Mouse (Mus musculus) adrenal gland, adult 18-20 months (tissue): ENCODE measurements at regions not wholly inside any gene's neighbourhood (a gene's known extent, or its start where the extent isn't known, plus 50 kb on each side); places are given as distances from the start of the nearest gene placed in this dataset.
"Not testable (repeated sequence)": the region's sequence is repeated elsewhere in the genome, so short reads cannot be mapped to it uniquely, and the experiment has no call there.

ENCODE experiments used
- DNase-seq, 2 experiments: peaks; one replicate each; pipeline ENCODE4 v3.0.0; 2021 to 2022; ENCODE audit warnings: low spot score in 2 of 2

DNA sequence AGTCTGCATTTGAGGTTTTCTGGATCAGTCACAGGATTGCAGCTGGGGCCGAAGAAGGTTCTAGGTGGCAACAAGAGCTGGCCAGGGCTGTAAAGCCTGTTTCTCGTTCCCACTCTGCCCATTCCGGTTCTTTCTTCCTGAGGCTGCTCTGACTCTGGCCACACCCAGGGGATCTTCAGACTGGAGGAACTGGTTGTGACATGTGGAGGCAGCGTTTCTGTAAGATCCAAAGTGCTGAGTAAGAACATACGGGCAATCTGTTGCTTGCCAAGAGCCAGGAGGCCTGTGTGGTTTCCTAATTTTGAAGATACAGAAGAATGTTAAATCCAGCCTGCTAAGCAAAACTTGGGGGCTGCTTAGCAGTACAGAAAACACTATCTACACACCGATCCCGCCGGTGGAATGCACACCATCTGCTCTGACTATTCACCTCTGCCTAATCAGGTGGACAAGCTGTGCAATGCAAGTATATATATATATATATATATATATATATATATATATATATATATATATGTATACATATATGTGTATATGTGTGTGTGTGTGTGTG is 99.3 kb upstream of the Bmp2k start:
- no peak for DNase-seq

- DNase-seq: no peak
Observed at GRCm38 (mm10) chr5:96898695-96899094, 98.8 kb upstream of the Bmp2k start.

GRCm38 (mm10) chr5:96905572-96906271 is 91.8 kb upstream of the Bmp2k start:
- no peak for DNase-seq

DNA sequence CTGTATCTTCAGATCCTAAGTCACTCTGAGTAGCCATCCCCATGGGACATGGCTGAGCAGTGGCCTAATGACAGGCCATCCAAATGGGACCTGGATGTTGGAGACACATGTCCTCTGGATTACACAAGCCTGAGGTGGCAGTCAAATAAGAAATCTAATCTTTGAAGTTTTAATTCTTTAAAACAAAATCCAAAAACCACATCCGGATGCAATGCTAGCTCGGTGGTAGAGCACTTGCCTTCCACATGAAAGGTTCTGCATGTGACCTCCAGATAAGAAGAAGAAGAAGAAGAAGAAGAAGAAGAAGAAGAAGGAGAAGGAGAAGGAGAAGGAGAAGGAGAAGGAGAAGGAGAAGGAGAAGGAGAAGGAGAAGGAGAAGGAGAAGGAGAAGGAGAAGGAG is 89.1 kb upstream of the Bmp2k start:
- DNase-seq: not testable (repeated sequence)

DNA sequence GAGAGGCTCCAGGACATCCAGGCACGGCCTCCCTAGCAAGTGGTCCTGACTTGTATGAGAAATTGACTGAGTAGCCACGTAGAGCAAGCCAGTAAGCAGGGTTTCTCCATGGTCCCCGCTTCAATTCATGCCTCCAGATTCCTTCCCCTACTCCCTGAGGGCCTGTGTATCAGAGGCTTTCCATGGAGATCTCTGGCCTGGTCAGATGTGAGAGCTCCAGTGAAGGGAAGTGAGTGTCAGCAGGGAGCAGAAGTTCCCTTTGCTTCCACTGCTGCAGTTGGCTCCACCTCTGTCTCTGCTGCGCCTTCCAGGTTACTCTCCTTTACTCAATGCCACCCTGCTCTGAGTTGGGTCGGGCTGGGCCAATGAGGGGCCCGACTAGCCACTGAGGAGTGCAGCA is 88.3 kb upstream of the Bmp2k start:
- DNase-seq: no peak

- DNase-seq: peak; percentile 9 to 31
Observed at GRCm38 (mm10) chr5:96911550-96912253, 85.8 kb upstream of the Bmp2k start.

GRCm38 (mm10) chr5:96912254-96912635 is 85.2 kb upstream of the Bmp2k start:
- no peak for DNase-seq

- DNase-seq: no peak
Observed at GRCm38 (mm10) chr5:96912781-96913180, 84.7 kb upstream of the Bmp2k start.

- no peak for DNase-seq
Observed at GRCm38 (mm10) chr5:96913711-96914110, 83.8 kb upstream of the Bmp2k start.

GRCm38 (mm10) chr5:96914696-96915404 is 82.6 kb upstream of the Bmp2k start:
- DNase-seq: no peak

DNA sequence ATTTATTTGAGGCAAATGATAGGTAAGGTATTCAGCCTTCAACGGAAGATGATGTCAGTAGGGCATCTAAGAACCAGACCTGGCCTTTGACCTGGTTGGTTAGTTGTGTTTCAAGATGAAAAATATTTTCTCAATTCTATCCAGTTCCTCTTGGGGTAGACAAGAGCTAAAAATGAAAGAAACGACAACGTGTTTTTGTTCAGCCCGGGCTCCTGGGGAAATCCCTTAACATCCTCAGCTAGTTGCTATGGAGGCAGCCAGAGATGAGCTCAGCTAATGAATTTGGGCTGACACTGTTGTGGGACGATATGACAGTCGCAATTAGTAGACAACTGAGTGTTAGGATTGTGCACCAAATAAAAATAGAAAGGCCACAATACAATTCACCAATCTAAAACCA is 80.6 kb upstream of the Bmp2k start:
- no peak for DNase-seq

DNA sequence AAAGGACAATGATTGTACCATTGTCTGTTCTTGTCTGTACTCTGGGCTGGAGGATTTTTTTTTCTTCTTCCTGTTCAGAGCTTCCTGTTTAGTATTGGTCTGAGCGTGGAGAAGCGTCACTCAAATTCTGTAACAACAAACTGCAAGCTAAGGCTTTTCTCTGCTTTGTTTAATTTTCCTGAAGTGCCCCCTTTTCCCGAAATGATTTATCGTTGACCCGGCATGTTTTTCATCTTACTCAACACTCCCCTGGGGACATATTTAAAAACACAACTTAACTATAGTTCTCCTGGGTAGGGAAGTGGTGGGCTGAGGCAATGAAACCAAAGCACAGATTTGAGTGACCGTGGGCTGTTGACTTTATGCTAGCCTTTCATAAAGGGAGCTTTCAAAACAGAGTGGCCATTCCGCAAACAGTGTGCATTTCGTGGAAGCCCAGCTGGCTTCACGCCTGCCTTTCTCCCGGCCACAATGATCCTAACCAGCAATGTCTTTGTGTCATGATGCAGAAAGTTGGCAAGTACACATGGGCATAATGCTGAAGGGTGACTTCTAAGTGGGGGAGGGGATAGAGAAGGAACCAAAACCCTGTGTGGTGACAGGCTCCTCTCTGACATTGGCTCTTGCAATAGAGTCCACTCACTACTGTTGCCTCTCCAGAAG is 79.8 kb upstream of the Bmp2k start:
- no peak for DNase-seq

- no peak for DNase-seq
Observed at GRCm38 (mm10) chr5:96919149-96919548, 78.3 kb upstream of the Bmp2k start.

DNA sequence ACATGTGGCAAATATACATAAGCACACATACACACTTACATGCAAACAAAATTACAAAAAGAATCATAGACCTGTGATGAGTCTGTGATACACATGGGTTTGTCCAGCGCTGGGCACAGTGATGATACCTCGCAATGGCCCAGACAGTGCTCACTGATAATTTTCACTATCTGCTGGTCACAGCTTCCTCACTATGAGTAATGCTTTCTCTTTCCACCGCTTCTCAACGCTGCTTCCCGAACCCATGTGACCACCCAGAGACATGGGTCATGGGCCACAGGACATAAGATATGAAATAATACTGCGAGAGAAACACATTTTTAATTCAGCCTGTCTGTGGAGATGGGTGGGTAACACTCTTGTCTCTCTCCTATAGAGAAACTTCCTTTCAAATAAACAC is 76.5 kb upstream of the Bmp2k start:
- DNase-seq: no peak

GRCm38 (mm10) chr5:96921511-96921910 is 76.0 kb upstream of the Bmp2k start:
- no peak for DNase-seq

DNA sequence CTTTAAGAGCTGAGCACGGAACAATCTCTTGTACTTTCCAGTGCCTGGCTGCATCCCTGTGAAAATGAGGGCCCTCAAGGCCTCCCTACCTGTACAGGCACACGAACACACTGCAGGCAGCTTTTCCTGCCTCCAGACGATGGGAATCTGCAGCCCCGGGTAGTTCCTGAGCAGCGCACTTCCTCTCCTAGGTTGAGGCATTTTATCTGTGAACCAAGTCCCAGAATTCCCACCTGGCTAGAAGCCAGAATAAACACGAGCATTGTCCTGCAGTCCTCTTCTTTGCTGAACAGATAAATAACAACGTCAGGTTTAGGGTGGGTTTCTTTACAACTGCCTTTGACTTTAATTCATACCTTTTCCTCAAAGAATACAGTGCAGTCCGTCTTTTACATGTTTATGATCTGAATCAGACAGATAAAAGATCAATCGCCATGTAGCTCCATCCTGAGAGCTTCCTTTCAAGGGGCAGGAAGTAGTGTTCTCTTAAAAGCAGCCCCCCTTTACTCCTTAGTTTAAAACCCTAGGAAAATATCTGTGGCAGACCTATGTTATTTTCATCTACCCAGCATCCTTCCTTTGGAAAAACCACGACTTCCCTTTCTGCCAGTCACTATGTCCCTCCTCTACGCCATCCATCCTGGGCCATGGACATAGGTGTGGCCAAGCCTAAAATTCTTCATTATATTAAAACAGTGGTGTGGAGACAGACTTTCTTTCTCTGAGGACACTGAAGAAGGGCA is 75.3 kb upstream of the Bmp2k start:
- DNase-seq: peak in 1 of 2 experiments; percentile 21

GRCm38 (mm10) chr5:96922716-96923076 is 74.8 kb upstream of the Bmp2k start:
- DNase-seq: no peak

- DNase-seq: no peak
Observed at GRCm38 (mm10) chr5:96923526-96923925, 74.0 kb upstream of the Bmp2k start.

- DNase-seq: no peak
Observed at GRCm38 (mm10) chr5:96924736-96925429, 72.6 kb upstream of the Bmp2k start.

GRCm38 (mm10) chr5:96925943-96926342 is 71.5 kb upstream of the Bmp2k start:
- no peak for DNase-seq
